Mouse (Mus musculus) effector memory CD4-positive, alpha-beta T cell, adult 7 months (primary cell): ENCODE results near the gene Olfr1404. TPM values are rescaled to one million over a fixed set of nuclear protein-coding genes. Genes with fewer than 3 reads are reported as not detected.

ENCODE experiments used
- polyA plus RNA-seq: library from polyadenylated mRNA; unstranded; fragments of 100-300 nt; shearing (Covaris generic); gene quantifications from one replicate; pipeline ENCODE4 v1.2.1, GENCODE M21; 2017

Gene Olfr1404
- not detected for polyA plus RNA-seq

DNA sequence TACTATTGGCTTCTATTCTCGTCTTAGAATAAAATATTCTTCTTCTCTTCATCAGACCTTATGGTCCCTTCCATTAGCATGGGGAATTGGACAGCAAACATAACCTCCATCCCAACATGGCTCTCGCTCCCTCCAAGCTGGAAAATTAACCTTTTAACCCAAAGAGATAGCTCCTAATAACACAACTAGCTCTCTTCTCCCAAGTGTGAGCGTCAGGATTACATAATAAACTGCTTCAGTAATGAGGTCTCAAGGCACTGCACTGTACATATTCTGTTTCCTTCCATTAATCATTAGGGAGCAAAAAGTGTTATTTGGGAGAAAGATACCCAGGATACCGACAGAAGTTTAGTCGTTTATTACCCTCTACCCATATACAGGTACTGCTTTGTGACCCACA is at the start of gene Olfr1404:
Gene Olfr1404, plus strand, starts transcription at position 301 of the 400 bp plus-strand sequence.

GRCm38 (mm10) chr1:173190540-173190939 is 21.7 kb upstream of the Olfr1404 start, which contains the start of gene Olfr1406:
Gene Olfr1406 (minus strand): TSS chr1:173190640.

GRCm38 (mm10) chr1:173197508-173197907 is 14.7 kb upstream of the Olfr1404 start, which contains the start of gene Olfr218:
Gene Olfr218 (plus strand): TSS chr1:173197808.

GRCm38 (mm10) chr1:173227081-173227480 is 14.9 kb downstream of the Olfr1404 start, which contains the start of gene Fcer1a:
Gene Fcer1a (minus strand): TSS chr1:173227214.

GRCm38 (mm10) chr1:173265701-173266100 is 53.5 kb downstream of the Olfr1404 start, which contains the start of gene Olfr418:
Gene Olfr418 (plus strand): TSS chr1:173266001.

Other genes starting within 250 kb of the Olfr1404 start
- not detected for gene Olfr1408, start 75.0 kb upstream of the Olfr1404 start, polyA plus RNA-seq
- gene Olfr1406, start 21.8 kb upstream of the Olfr1404 start, polyA plus RNA-seq: 0.21 TPM
- gene Olfr218, start 14.6 kb upstream of the Olfr1404 start, polyA plus RNA-seq: not detected
- gene Fcer1a, start 14.8 kb downstream of the Olfr1404 start, polyA plus RNA-seq: not detected
- gene Olfr418, start 53.6 kb downstream of the Olfr1404 start, polyA plus RNA-seq: not detected
- not detected for gene Mptx2, start 65.4 kb downstream of the Olfr1404 start, polyA plus RNA-seq
- gene Ackr1, start 121.4 kb downstream of the Olfr1404 start, polyA plus RNA-seq: 2.0 TPM
- gene Aim2, start 138.5 kb downstream of the Olfr1404 start, polyA plus RNA-seq: 50.3 TPM
- gene Cadm3, start 155.3 kb downstream of the Olfr1404 start, polyA plus RNA-seq: 0.24 TPM